Mouse (Mus musculus) lung, embryonic 16.5 days (tissue): ENCODE data around the gene Fam71d. TPM values are rescaled to one million over a fixed set of nuclear protein-coding genes. Genes with fewer than 3 reads are reported as not detected.

ENCODE experiments used
- polyA plus RNA-seq: library from polyadenylated mRNA; unstranded; fragments of >200 nt; fragmentation: Nextera tagmentation; extraction: Ambion mirVana; gene quantifications from 2 replicates; pipeline ENCODE4 v1.2.1, GENCODE M21; 2015

The Fam71d gene
- polyA plus RNA-seq, 1 experiment from 2014 or later: not detected

Other genes with a start within 250 kb of the Fam71d start
- gene Mpp5, start 57.4 kb downstream of the Fam71d start, polyA plus RNA-seq: 25.1 and 29.3 TPM in 2 replicates
- 56.6 and 59.9 TPM in 2 replicates for gene Atp6v1d, start 170.1 kb downstream of the Fam71d start, polyA plus RNA-seq
- gene Eif2s1, start 170.3 kb downstream of the Fam71d start, polyA plus RNA-seq: 192 and 198 TPM in 2 replicates
- gene Plek2, start 215.4 kb downstream of the Fam71d start, polyA plus RNA-seq: 7.1 and 7.9 TPM in 2 replicates